Mouse (Mus musculus) layer of hippocampus, postnatal 14 days (tissue): ENCODE measurements at regions not wholly inside any gene's neighbourhood (a gene's known extent, or its start where the extent isn't known, plus 50 kb on each side); places are given as distances from the start of the nearest gene placed in this dataset.

Source experiments
- DNase-seq, 2 experiments: peaks; one replicate each; pipeline ENCODE4 v3.0.0; 2021 to 2022; ENCODE audit warnings: low spot score in 2 of 2, mixed read lengths in 1 of 2
- microRNA-seq, 2 experiments: library from miRNA; unstranded; fragments of <30 nt; microRNA quantifications; one replicate each; pipeline ENCODE4 v1.2.0; 2021

- no peak for DNase-seq
Observed at GRCm38 (mm10) chr7:35859601-35860000, 56.8 kb upstream of the Zfp507 start.

DNA sequence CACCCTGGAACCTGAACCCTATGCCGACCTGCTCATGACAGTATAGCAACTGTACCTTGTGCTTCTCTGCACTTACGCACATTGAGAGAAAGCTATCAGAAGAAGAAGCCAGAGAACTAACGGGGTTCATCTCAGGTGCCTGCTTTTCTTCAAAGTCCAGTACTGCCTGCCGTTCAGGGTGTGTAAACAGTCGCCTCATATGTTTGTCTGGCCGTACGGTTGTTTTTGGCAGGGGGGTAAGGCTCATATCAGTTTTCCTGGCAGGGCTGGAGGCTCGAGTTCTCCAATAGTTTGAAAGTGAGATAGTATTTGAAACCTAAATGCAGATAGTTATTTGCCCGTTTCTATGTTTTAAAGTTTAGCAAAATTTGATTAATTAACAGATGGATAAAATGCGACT lies 54.9 kb upstream of the Zfp507 start:
- DNase-seq = no peak

Small RNAs in the stretch of these regions (microRNA-seq; reads per million reads assigned to microRNA genes)
- 0 reads per million in 2 experiments for gene Gm23292
